Mouse (Mus musculus) adipocyte (in vitro differentiated cells): ENCODE results near the gene Izumo4.
A peak's percentile ranks its signal among the peaks of the same experiment; 100 is the strongest.

Experiments
- DNase-seq: peaks from one replicate; pipeline ENCODE4 v3.0.0-alpha.2; 2016; ENCODE audit warnings: low spot score

Izumo4 gene

DNA sequence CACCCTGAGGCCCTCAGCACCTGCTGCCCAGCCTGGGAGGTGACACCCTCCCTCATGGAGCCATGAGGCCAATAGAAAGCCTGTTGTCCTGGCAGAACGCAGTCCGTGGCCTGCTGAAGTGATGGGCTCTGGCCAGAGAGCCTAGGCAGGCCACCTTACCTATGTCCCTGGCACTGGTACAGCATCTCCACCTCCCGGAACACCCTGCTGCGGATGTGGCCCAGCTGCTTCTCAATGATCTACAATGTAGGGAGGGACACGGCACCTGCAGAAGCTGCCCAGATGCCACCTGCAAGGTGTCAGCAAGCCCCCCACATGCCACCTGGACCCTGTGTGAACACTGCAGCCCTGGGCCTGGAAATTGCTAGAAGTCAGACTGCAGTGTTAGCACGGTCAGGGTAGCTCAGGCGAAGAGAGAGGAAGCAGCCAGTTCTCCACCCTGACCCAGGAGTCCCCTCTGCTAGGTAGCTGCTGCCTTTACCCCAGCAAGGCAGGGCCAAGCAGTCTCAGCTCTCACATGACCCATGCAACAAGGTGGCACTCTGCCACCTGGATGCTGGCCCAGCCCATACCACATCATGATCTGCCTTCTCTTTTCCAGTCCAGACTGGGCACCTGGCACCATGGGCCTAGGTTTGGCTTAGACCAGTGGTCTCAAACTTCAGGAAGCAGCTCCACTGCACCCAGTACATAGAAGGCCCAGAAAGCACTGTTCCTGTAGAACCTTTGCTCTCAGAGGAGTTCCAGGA lies 32.1 kb upstream of the Izumo4 start:
- peak; percentile 93 for DNase-seq

DNA sequence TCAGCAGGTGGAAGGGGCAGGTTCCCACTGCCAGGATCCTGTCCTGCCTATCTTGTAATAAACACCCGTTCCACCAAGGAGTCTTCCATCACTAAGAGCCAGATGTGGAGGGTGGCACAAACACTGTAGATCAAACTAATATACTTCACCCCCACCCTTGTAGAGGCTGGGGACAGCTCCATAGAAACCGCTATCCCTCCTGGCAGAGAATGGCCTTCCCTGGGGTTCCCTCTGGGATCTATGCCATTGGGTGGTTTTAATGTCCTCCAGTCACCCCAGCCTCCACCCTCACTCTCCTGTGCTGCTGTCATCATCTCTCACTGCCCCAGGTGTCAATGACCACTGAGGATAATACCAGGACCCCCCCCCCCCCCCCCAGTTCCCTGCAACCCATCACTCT lies 31.5 kb upstream of the Izumo4 start:
- DNase-seq = peak; percentile 62

DNA sequence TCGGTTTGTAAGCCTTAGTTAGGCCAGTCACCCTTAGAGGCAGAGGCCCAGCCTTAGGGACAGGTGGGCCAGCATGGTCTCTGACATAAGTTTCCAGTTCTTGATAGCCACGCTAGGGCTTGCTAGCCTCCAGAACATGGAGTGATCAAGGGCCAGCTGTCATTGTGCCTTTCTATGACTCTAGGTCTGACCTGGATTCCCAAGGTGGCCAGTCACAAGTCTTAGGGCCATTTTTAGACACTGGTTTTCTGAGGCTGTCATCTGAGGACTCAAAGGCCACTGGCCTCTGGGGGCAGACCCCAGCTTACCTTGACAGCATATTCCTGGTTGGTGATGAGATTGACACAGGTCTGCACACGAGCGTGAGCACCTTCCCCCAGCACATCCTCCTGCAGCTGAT lies 30.7 kb upstream of the Izumo4 start:
- DNase-seq = peak; percentile 21

DNA sequence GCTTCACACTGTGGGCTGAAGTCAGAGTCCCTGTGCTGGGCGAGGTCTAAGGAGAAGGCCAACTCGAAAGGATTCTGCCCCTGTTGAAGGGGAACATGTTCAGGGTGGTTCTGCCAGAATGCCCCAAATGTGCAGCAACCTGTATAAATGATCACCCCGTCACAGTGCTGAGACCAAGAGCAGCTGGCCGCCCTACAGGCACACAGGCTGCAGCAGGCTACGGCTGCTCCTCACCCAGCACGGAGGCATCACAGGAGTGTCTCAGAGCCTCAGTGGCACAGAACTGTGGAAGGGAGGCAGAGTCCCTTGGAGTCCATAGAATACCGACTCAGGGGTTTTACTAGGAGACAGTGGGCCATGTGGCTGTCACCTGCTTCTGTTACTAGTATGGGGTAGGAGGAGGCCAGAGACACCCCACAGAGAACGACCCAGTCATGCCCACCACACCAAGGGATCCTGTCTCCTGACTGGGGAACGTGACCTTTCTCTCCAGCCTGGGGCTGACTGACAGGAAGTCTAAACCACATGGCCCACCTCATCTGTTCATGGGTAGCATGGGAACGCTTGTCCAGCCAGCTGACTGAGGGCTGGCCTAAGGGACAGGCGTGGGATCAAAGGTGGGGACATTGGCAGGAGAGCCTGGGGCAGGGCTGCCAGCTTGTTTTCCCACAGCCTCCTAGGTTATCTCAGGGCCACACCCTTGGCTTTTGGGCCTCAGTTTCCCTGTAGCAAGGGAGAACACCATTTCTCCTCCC lies 29.9 kb upstream of the Izumo4 start:
- DNase-seq = peak; percentile 48

GRCm38 (mm10) chr10:80673690-80674089 lies 28.3 kb upstream of the Izumo4 start:
- DNase-seq = no peak

- peak; percentile 84 for DNase-seq
These were observed 27.7 kb upstream of the Izumo4 start for GRCm38 (mm10) chr10:80674161-80674711.

GRCm38 (mm10) chr10:80674851-80675404 lies 27.1 kb upstream of the Izumo4 start:
- peak; percentile 55 for DNase-seq

DNA sequence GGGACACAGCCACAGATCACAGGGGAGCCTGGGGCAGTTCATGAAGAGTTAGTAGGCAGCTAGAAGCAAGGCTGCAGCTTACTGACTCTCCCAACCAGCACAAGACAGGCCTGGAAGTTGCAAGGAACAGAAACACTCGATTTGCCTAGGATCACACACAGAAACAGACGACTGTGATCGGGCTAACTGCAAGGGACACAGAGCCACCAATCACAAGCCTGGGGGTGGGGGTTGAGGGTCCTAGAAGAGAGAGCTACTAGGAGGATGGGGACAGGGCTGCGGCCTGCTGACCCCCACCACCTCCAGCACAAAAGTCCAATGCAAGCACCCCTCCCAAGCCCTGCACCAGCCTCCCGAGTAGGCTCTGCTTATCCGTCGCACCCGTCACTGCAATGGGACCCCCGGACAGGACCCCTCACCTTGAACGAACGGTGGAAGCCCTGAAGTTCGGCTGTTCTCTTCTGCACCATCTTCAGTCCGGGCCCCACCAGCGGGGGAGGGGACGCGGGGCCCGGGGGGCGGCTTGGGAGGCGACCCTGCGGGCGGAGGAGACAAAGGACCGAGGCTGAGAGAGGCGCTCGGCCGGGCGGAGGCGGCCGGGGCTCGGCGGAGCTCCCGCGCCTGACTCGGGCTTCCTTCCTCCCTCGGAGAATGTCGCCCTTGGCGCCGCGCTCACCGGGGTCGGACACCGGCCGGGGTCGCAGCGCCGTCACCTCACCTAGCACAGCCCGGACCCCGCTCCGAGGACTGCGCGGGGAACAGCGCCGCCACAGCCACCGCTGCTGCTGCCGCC lies 26.4 kb upstream of the Izumo4 start:
- DNase-seq = peak; percentile 53

DNA sequence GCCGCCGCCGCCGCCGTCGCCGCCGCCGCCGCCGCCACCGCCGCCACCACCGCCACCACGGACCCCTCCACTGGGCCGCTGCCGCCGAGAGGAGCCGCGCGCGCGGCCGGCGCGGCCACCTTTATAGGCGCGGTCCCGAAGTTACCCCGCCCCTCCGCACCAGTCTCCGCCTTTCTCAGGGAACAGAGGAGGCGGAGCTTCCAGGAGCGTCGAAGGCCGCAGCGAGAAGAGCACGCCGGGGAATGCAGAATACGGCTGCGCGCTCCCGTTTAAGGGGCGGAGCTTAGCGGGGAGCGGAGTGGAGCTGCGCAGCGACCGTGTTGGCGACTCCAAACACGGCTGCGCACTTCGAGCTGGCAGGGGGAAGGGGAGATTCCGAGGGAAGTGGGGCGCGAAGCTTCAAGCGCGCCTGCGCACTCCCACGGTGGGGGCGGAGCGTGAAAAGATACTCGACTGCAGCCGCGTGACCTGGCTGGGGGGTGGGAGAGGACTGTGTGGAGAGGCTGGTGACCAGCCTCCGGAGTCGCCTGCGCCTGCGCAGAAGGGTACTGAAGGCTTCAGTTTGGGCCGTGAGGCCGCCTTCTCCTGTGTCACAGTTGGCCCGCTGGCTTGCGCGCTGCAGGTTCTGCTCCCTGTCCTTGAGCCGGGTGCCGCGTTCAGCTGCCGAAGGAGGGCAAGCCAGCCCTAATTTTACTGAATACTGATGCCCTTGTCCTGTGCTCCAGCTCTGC lies 25.6 kb upstream of the Izumo4 start:
- peak; percentile 100 for DNase-seq

GRCm38 (mm10) chr10:80677128-80677875 lies 24.7 kb upstream of the Izumo4 start:
- peak; percentile 82 for DNase-seq

DNA sequence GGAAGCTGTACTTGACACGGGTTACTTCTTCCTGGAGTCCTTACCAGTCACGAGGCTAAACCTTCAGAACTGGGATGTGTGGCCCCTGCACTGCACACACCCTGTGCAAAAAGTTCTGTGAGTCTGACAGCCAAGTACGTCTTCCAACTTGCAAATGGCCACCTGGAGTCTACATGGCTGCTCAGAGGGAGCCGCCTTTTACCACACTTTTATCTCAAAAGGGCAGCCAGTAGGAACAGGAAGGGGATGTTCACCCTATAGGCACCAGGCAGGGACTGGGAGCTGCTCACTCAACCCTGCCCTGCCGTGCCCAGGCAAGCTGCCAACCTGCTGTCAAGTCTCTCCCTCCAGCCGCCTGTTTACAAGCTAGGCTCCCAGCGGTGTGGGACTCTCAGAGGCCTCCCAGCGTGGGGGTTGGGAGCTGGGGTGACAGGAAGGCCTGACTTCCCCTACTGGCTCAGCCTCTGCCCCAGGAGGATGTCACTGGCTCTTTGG lies 24.0 kb upstream of the Izumo4 start, which contains the start of gene Mknk2:
Gene Mknk2 (minus strand): TSS at position 171 of the 495 bp plus-strand sequence.
- DNase-seq = peak; percentile 99

GRCm38 (mm10) chr10:80678601-80679377 lies 23.2 kb upstream of the Izumo4 start:
- DNase-seq = peak; percentile 84

DNA sequence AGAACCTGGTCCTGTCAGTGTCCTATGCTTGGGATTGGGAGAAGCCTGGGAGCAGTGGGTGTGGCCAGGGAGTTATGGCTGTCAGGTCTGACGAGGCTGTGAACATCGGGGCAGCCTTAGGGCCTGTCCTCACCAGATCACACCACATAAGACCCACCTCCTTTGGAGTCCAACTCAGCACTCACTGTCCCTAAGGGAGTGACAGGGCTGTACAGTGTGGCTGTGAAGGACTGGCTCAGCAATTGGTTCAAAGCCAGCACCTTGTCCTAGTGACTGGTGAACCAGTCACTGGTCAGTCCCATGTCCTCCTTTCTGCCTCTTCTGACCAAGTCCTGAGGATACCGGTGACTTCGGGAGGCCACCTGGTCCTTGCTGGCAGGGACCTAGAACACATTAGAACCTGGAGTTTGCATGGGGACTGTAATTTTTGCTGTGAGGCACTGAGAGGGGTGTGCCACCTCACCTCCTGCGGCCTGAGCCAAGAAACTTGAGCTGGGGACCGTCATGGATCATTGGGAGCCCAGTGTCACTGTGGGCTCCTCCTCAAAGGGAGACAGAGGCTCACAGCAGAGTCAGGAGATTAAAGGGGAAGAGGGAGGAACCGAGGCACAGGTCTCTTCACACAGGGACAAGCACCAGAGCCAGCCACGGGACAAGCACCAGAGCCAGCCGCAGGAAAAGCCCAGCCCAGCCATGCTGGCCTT lies 22.3 kb upstream of the Izumo4 start:
- peak; percentile 98 for DNase-seq

GRCm38 (mm10) chr10:80680260-80680696 lies 21.7 kb upstream of the Izumo4 start:
- DNase-seq = no peak

- no peak for DNase-seq
These were observed 20.0 kb upstream of the Izumo4 start for GRCm38 (mm10) chr10:80682003-80682402.

DNA sequence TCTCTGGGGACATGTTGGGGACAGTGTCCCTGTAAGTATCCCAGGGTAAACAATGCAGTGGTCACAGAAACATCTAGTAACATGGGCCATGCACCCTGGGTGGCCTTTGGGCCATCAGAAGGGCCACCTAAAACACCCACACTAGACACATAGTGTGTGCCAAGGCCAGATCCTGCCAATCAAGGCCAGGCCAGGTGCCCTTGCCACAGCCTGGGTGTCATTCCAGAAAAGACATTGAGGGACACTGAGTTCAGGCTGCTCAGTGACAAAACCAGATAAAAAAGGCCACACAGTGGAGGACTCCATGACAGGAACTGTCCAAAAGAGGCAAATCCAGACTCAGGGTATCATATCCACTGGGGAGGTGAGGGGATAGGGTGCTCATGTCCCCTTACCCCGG lies 18.3 kb upstream of the Izumo4 start:
- no peak for DNase-seq

DNA sequence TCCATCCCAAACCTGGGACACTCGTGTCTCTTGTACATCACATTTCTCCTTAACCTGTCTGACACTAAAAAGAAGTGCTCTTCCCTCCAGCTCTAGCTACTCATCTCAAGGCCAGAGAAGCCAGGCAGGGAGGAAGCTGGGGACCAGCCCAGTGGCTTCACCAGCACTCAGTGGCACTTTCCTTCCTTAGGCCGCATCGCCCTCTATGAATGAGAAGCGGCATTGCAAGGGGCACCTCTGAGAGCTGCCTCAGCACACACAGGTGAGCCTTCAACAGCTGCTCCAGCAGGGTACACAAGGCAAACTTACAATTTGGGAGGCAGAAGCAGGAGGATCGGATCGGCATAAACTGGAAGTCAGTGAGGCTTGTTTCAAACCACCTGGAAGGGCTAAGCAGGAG lies 17.8 kb upstream of the Izumo4 start:
- DNase-seq = peak; percentile 78

DNA sequence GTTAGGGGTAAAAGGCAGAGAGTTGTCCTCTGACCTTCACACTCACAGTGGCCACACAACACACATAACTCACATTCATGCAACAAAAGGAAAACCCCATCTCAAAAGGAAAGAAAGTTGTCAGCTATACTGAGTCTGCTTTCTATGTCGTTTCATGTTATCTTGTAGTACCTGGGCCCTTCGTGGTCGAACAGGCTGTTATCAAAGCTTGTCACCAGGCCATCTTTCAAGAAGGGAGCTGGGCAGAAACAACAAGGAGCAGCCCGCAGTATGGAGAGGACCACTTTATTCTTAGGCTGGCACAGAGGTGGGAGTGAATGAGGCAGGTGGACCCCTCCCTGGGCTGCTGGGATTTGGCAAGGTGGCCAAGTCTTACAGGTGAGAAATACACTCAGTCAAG lies 17.0 kb upstream of the Izumo4 start:
- DNase-seq = no peak

DNA sequence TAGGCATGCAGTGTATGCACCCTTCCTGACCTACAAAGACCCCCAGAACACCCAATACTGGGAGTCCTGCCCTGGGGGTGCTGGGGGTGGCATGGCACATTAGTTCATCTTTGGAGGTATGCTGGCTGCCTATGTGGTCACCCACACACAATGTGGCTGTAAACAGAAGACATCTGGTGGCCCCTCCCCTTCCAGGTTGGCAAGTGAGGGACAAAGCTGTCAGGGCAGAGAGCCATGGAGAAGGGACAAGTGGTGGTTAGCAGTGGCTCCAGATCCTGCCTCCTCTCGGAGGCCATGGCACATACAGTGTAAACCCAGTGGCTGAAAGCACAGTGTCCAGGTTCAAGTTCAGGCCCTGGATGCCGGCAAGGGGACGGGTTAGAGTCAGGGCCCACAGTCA lies 15.4 kb upstream of the Izumo4 start:
- no peak for DNase-seq
